Mouse (Mus musculus) neural tube, postnatal 0 days (tissue): ENCODE measurements around the gene Defb9. TPM values are rescaled to one million over a fixed set of nuclear protein-coding genes. Genes with fewer than 3 reads are reported as not detected.

Source experiments
- polyA plus RNA-seq: library from polyadenylated mRNA; unstranded; fragments of >200 nt; fragmentation: Nextera tagmentation; extraction: Ambion mirVana; gene quantifications from 2 replicates; pipeline ENCODE4 v1.2.1, GENCODE M21; 2015

The Defb9 gene
- not detected in 2 replicates for polyA plus RNA-seq

GRCm38 (mm10) chr8:21885321-21885720 is at the start of gene Defb9:
Defb9 (minus strand) TSS chr8:21885421.

GRCm38 (mm10) chr8:21932610-21933009 is 47.4 kb upstream of the Defb9 start, which contains the start of gene Defb15:
Defb15 (minus strand) TSS chr8:21932710.

GRCm38 (mm10) chr8:21906290-21906689 is 21.1 kb upstream of the Defb9 start, which contains the start of gene Defb11:
Defb11 (minus strand) TSS chr8:21906412.

GRCm38 (mm10) chr8:21858586-21858985 is 26.6 kb downstream of the Defb9 start, which contains the start of gene Defb10:
Defb10 (plus strand) TSS chr8:21858901.

Other genes with a start within 250 kb of the Defb9 start
- gene Defa17, start 229.6 kb downstream of the Defb9 start, polyA plus RNA-seq = not detected in 2 replicates
- gene Defa34, start 219.6 kb downstream of the Defb9 start, polyA plus RNA-seq = not detected in 2 replicates
- not detected in 2 replicates for gene AY761184, start 181.8 kb downstream of the Defb9 start, polyA plus RNA-seq
- not detected in 2 replicates for gene Defa24, start 150.9 kb downstream of the Defb9 start, polyA plus RNA-seq
- not detected in 2 replicates for gene Defb50, start 61.9 kb downstream of the Defb9 start, polyA plus RNA-seq
- gene Defb2, start 45.5 kb downstream of the Defb9 start, polyA plus RNA-seq = not detected in 2 replicates
- gene Defb10, start 26.5 kb downstream of the Defb9 start, polyA plus RNA-seq = not detected in 2 replicates
- not detected in 2 replicates for gene Defb11, start 21.0 kb upstream of the Defb9 start, polyA plus RNA-seq
- gene Defb15, start 47.3 kb upstream of the Defb9 start, polyA plus RNA-seq = not detected in 2 replicates
- gene Defb35, start 52.9 kb upstream of the Defb9 start, polyA plus RNA-seq = not detected in 2 replicates
- gene Defb13, start 61.3 kb upstream of the Defb9 start, polyA plus RNA-seq = not detected in 2 replicates
- not detected in 2 replicates for gene Fam90a1a, start 73.3 kb upstream of the Defb9 start, polyA plus RNA-seq
- not detected in 2 replicates for gene Ccdc70, start 84.4 kb upstream of the Defb9 start, polyA plus RNA-seq
- 1.9 TPM in 2 replicates for gene Atp7b, start 174.9 kb upstream of the Defb9 start, polyA plus RNA-seq
- 30.4 and 32.2 TPM in 2 replicates for gene Alg11, start 175.3 kb upstream of the Defb9 start, polyA plus RNA-seq
- 0.75 and 0.98 TPM in 2 replicates for gene Nek5, start 239.6 kb upstream of the Defb9 start, polyA plus RNA-seq